5 mouse cellular contexts compared by ENCODE assay signal in genomic region chr1:153416271-153416832, GRCm38 (mm10). TPM values are rescaled to one million over a fixed set of nuclear protein-coding genes. Genes with fewer than 3 reads are reported as not detected.
"Had no signal": no experiment of that assay in that cellular context is flagged by ENCODE, and none has a peak within 500 bp of the region (broad histone marks: within the 10 kb centered on the region; RNA-seq: fewer than 3 reads in every experiment).

No protein-coding gene starts in this region.

RNA-seq across cellular contexts. Expression of gene Shcbp1l, which starts 8.6 kb away (rescaled TPM):
- polyA plus RNA-seq: heart, embryonic 15.5 days; heart, postnatal 0 days; intestine, embryonic 16.5 days; large intestine, adult 2 months; liver, adult 2 months had no signal
